Mouse (Mus musculus) heart, postnatal 0 days (tissue): ENCODE measurements at regions not wholly inside any gene's neighbourhood (a gene's known extent, or its start where the extent isn't known, plus 50 kb on each side); places are given as distances from the start of the nearest gene placed in this dataset.

Source experiments
- ATAC-seq: fragments of 200-750 bp; cut with Nextera tagmentation; 2 replicates; pipeline ENCODE4 v1.8.0; 2017; ENCODE audit warnings: low read depth, moderate number of reproducible peaks, moderate library complexity; ENCODE audit not compliant: insufficient read depth
- DNase-seq: peaks from one replicate; pipeline ENCODE4 v3.0.0-alpha.2; 2016; ENCODE audit warnings: low spot score
- H3K27ac ChIP-seq: fragments of 300-500 bp; sonication (generic); 2 replicates; pipeline ENCODE4 v1.5.1; 2014; ENCODE audit warnings: low read depth, mild to moderate bottlenecking
- H3K27me3 ChIP-seq: fragments of 300-500 bp; sonication (generic); 2 replicates; pipeline ENCODE4 v1.6.1; 2014; ENCODE audit warnings: low read length, mixed read lengths; ENCODE audit not compliant: control insufficient read depth, insufficient read depth
- H3K36me3 ChIP-seq: fragments of 300-500 bp; sonication (generic); replicated peaks from 2 replicates; pipeline ENCODE4 v1.6.1; 2014; ENCODE audit warnings: low read length, mixed read lengths; ENCODE audit not compliant: control insufficient read depth, insufficient read depth
- H3K4me1 ChIP-seq: fragments of 300-500 bp; sonication (generic); 2 replicates; pipeline ENCODE4 v1.6.1; 2014; ENCODE audit warnings: antibody characterized with exemption; ENCODE audit not compliant: control insufficient read depth, insufficient read depth
- H3K4me2 ChIP-seq: fragments of 300-500 bp; sonication (generic); 2 replicates; pipeline ENCODE4 v1.6.1; 2014; ENCODE audit warnings: low read depth, mild to moderate bottlenecking, low read length, moderate library complexity
- H3K4me3 ChIP-seq: fragments of 300-500 bp; sonication (generic); 2 replicates; pipeline ENCODE4 v1.5.1; 2014; ENCODE audit warnings: low read depth, low read length
- H3K9ac ChIP-seq: fragments of 300-500 bp; sonication (generic); replicated peaks from 2 replicates; pipeline ENCODE4 v1.6.1; 2014; ENCODE audit warnings: low read depth, low read length, mixed read lengths
- H3K9me3 ChIP-seq: fragments of 300-500 bp; sonication (generic); replicated peaks from 2 replicates; pipeline ENCODE4 v1.6.1; 2016; ENCODE audit warnings: low read length; ENCODE audit not compliant: control insufficient read depth
- CTCF ChIP-seq: IDR thresholded peaks from 2 replicates; pipeline ENCODE4 v1.5.1; 2016; ENCODE audit warnings: antibody characterized with exemption, control low read depth, low read depth
- EP300 ChIP-seq: IDR thresholded peaks from 2 replicates; pipeline ENCODE4 v1.6.1; 2016; ENCODE audit warnings: antibody characterized with exemption, low read depth
- WGBS: fragments of 180-500 bp; shearing (Covaris S2); extraction: QIAGEN DNeasy Blood & Tissue Kit; methylation state at CpG from one replicate; pipeline ENCODE4 v1.1.7; 2014; 5-methylcytosine and 5-hydroxymethylcytosine counted together

- Histone ChIP-seq H3K4me3 (no peak overlapping the region), H3K27ac (no peak overlapping the region), H3K4me2 (no peak overlapping the region), H3K9ac (no peak overlapping the region), H3K4me1 (no peaks in the 10 kb centered on the region; the same call in 1 of the 2 replicates), H3K27me3 (no peaks in the 10 kb centered on the region), H3K9me3 (no peaks in the 10 kb centered on the region), H3K36me3 (no peaks in the 10 kb centered on the region)
- WGBS = 46% methylated on average over 9 of the region's 11 CpGs
- no peak for ATAC-seq
- no peak for TF ChIP-seq EP300
- DNase-seq = no peak
Measured at GRCm38 (mm10) chr15:59146586-59147085, 257.5 kb downstream of the Gm49356 start.

- Histone ChIP-seq H3K9ac (no peak overlapping the region), H3K4me2 (no peak overlapping the region), H3K27me3 (no peaks in the 10 kb centered on the region), H3K36me3 (no peaks in the 10 kb centered on the region), H3K9me3 (no peaks in the 10 kb centered on the region), H3K4me1 (peaks cover under 1% of the 10 kb centered on the region; the same call in 1 of the 2 replicates), H3K4me3 (no peak overlapping the region), H3K27ac (no peak overlapping the region)
- DNase-seq (no peak), ATAC-seq (no peak)
- TF ChIP-seq EP300 = no peak
- no peak for TF ChIP-seq CTCF
- WGBS = 72% methylated on average over 5 of the region's 5 CpGs
Measured at GRCm38 (mm10) chr15:59148531-59148930, 259.4 kb downstream of the Gm49356 start.

GRCm38 (mm10) chr15:59151506-59151905 lies 262.4 kb downstream of the Gm49356 start:
- Histone ChIP-seq H3K9ac (no peak overlapping the region), H3K4me3 (no peak overlapping the region), H3K9me3 (no peaks in the 10 kb centered on the region), H3K4me1 (peaks cover 14% of the 10 kb centered on the region), H3K27ac (no peak overlapping the region), H3K27me3 (no peaks in the 10 kb centered on the region), H3K4me2 (no peak overlapping the region), H3K36me3 (no peaks in the 10 kb centered on the region)
- no peak for ATAC-seq
- WGBS = 79% methylated on average over 5 of the region's 5 CpGs
- no peak for DNase-seq
- TF ChIP-seq CTCF = no peak
- TF ChIP-seq EP300 = no peak

- ATAC-seq = no peak
- 92% methylated on average over 6 of the region's 6 CpGs for WGBS
Measured at GRCm38 (mm10) chr15:59152786-59153388, 263.8 kb downstream of the Gm49356 start.

GRCm38 (mm10) chr15:59153416-59154250 lies 264.5 kb downstream of the Gm49356 start:
- H3K36me3 ChIP-seq = no peaks in the 10 kb centered on the region
- 77% methylated on average over 16 of the region's 16 CpGs for WGBS
- no peaks in the 10 kb centered on the region for H3K9me3 ChIP-seq
- DNase-seq = no peak
- no peak for ATAC-seq
- no peak overlapping the region for H3K4me2 ChIP-seq
- no peak overlapping the region for H3K9ac ChIP-seq
- H3K27ac ChIP-seq = peak overlapping the region; percentile 5; the same call in 1 of the 2 replicates
- TF ChIP-seq CTCF (no peak), EP300 (no peak)
- no peak overlapping the region for H3K4me3 ChIP-seq
- H3K27me3 ChIP-seq = no peaks in the 10 kb centered on the region
- peaks cover 14% of the 10 kb centered on the region for H3K4me1 ChIP-seq

More at GRCm38 (mm10) chr15:59152786-59153388, 263.8 kb downstream of the Gm49356 start:
- H3K4me1 ChIP-seq = peaks cover 14% of the 10 kb centered on the region
- H3K27ac ChIP-seq = no peak overlapping the region
- TF ChIP-seq EP300 (no peak), CTCF (no peak)
- H3K9me3 ChIP-seq = no peaks in the 10 kb centered on the region
- no peak overlapping the region for H3K9ac ChIP-seq
- no peak overlapping the region for H3K4me3 ChIP-seq
- H3K36me3 ChIP-seq = no peaks in the 10 kb centered on the region
- H3K27me3 ChIP-seq = no peaks in the 10 kb centered on the region
- no peak for DNase-seq
- H3K4me2 ChIP-seq = no peak overlapping the region
